Mouse (Mus musculus) embryonic fibroblast, embryonic 13.5 days (primary cell): Measurements from ENCODE around the gene Cib1.

Experiments used
- CTCF ChIP-seq: IDR thresholded peaks from 2 replicates; pipeline ENCODE4 v1.5.1; 2011; ENCODE audit warnings: mild to moderate bottlenecking, control low read depth, low read length, moderate library complexity, borderline replicate concordance; ENCODE audit not compliant: insufficient read depth
- POLR2A ChIP-seq: IDR thresholded peaks from 2 replicates; pipeline ENCODE4 v1.6.1; 2011; ENCODE audit warnings: low read depth, mild to moderate bottlenecking, control low read depth, low read length, moderate library complexity

GRCm38 (mm10) chr7:80184551-80184950, 48.1 kb downstream of the Cib1 start:
- TF ChIP-seq POLR2A, result no peak
- TF ChIP-seq CTCF, result no peak
